Mouse (Mus musculus) stomach, postnatal 0 days (tissue): Measurements from ENCODE around the gene Map7. TPM values are rescaled to one million over a fixed set of nuclear protein-coding genes. Genes with fewer than 3 reads are reported as not detected.

ENCODE experiments used
- ATAC-seq: fragments of 200-750 bp; cut with Nextera tagmentation; 2 replicates; pipeline ENCODE4 v1.8.0; 2017; ENCODE audit not compliant: low FRiP score, low TSS enrichment
- DNase-seq: peaks from one replicate; pipeline ENCODE4 v3.0.0-alpha.2; 2016; ENCODE audit warnings: low spot score
- H3K27ac ChIP-seq: fragments of 300-500 bp; sonication (generic); replicated peaks from 2 replicates; pipeline ENCODE4 v1.5.1; 2014; ENCODE audit warnings: mild to moderate bottlenecking, control low read depth
- H3K27me3 ChIP-seq: fragments of 300-500 bp; sonication (generic); 2 replicates; pipeline ENCODE4 v1.6.1; 2014; ENCODE audit warnings: low read length; ENCODE audit not compliant: control insufficient read depth, insufficient read depth
- H3K36me3 ChIP-seq: fragments of 300-500 bp; sonication (generic); 2 replicates; pipeline ENCODE4 v1.6.1; 2014; ENCODE audit warnings: low read length, mixed read lengths; ENCODE audit not compliant: control insufficient read depth, insufficient read depth
- H3K4me1 ChIP-seq: fragments of 300-500 bp; sonication (generic); replicated peaks from 2 replicates; pipeline ENCODE4 v1.6.1; 2014; ENCODE audit warnings: antibody characterized with exemption; ENCODE audit not compliant: control insufficient read depth, insufficient read depth
- H3K4me2 ChIP-seq: fragments of 300-500 bp; sonication (generic); replicated peaks from 2 replicates; pipeline ENCODE4 v1.6.1; 2014; ENCODE audit warnings: low read depth, mild to moderate bottlenecking, control low read depth, moderate library complexity
- H3K4me3 ChIP-seq: fragments of 300-500 bp; sonication (generic); 2 replicates; pipeline ENCODE4 v1.5.1; 2014; ENCODE audit warnings: low read depth, low read length, control low read depth
- H3K9ac ChIP-seq: fragments of 300-500 bp; sonication (generic); 2 replicates; pipeline ENCODE4 v1.6.1; 2014; ENCODE audit warnings: mild to moderate bottlenecking, low read length, control low read depth, mixed read lengths
- H3K9me3 ChIP-seq: fragments of 300-500 bp; sonication (generic); 2 replicates; pipeline ENCODE4 v1.6.1; 2016; ENCODE audit warnings: low read length; ENCODE audit not compliant: control insufficient read depth
- CTCF ChIP-seq: IDR thresholded peaks from 2 replicates; pipeline ENCODE4 v1.5.1; 2016; ENCODE audit warnings: antibody characterized with exemption, low read depth, mild to moderate bottlenecking, moderate library complexity
- EP300 ChIP-seq: optimal IDR thresholded peaks from 2 replicates; pipeline ENCODE3; 2016; ENCODE audit warnings: antibody characterized with exemption
- WGBS: fragments of 180-500 bp; shearing (Covaris S2); extraction: QIAGEN DNeasy Blood & Tissue Kit; methylation state at CpG from one replicate; pipeline ENCODE4 v1.1.7; 2014; 5-methylcytosine and 5-hydroxymethylcytosine counted together
- polyA plus RNA-seq: library from polyadenylated mRNA; unstranded; fragments of >200 nt; fragmentation: Nextera tagmentation; extraction: Ambion mirVana; gene quantifications from 2 replicates; pipeline ENCODE4 v1.2.1, GENCODE M21; 2015

The Map7 gene
- polyA plus RNA-seq, 1 experiment from 2014 or later = 23.0 TPM

- no peaks in the 10 kb centered on the region for H3K36me3 ChIP-seq
- DNase-seq (no peak), ATAC-seq (no peak)
- no peak overlapping the region for H3K4me2 ChIP-seq
- H3K9me3 ChIP-seq = no peaks in the 10 kb centered on the region
- TF ChIP-seq CTCF = no peak
- TF ChIP-seq EP300 = no peak
- 0 out of 2 replicates have a peak, but pooled peaks cover 2% of the 10 kb centered on the region for H3K4me1 ChIP-seq
- H3K9ac ChIP-seq = no peak overlapping the region
- no peaks in the 10 kb centered on the region for H3K27me3 ChIP-seq
- WGBS = 82% methylated on average over 2 of the region's 2 CpGs
- H3K4me3 ChIP-seq = no peak overlapping the region
- H3K27ac ChIP-seq = no peak overlapping the region
Observed at GRCm38 (mm10) chr10:20185806-20186205, 37.5 kb downstream of the Map7 start.

- H3K4me1 ChIP-seq = no peaks in the 10 kb centered on the region
- peak; percentile 94 for ATAC-seq
- no peak overlapping the region for H3K9ac ChIP-seq
- H3K9me3 ChIP-seq = no peaks in the 10 kb centered on the region
- TF ChIP-seq EP300 (no peak), CTCF (0 out of 2 replicates have a peak, but pooled peaks have one; percentile 5)
- H3K27ac ChIP-seq = peak overlapping the region; percentile 78
- DNase-seq = peak; percentile 78
- H3K4me3 ChIP-seq = no peak overlapping the region
- H3K36me3 ChIP-seq = no peaks in the 10 kb centered on the region
- WGBS = 59% methylated on average over 5 of the region's 5 CpGs
- no peak overlapping the region for H3K4me2 ChIP-seq
- no peaks in the 10 kb centered on the region for H3K27me3 ChIP-seq
Observed at GRCm38 (mm10) chr10:20186800-20187273, 38.6 kb downstream of the Map7 start.

- H3K4me2 ChIP-seq = no peak overlapping the region
- H3K4me3 ChIP-seq = no peak overlapping the region
- no peaks in the 10 kb centered on the region for H3K4me1 ChIP-seq
- no peak for ATAC-seq
- no peaks in the 10 kb centered on the region for H3K27me3 ChIP-seq
- no peaks in the 10 kb centered on the region for H3K36me3 ChIP-seq
- H3K9ac ChIP-seq = no peak overlapping the region
- 71% methylated on average over 6 of the region's 6 CpGs for WGBS
- TF ChIP-seq EP300 = no peak
- TF ChIP-seq CTCF = no peak
- DNase-seq = no peak
- H3K9me3 ChIP-seq = no peaks in the 10 kb centered on the region
- 0 out of 2 replicates have a peak overlapping the region, but pooled peaks have one; percentile 35 for H3K27ac ChIP-seq
Observed at GRCm38 (mm10) chr10:20190139-20190747, 42.0 kb downstream of the Map7 start.

- H3K4me2 ChIP-seq = no peak overlapping the region
- whole genome bisulfite sequencing = 56% methylated on average over 13 of the region's 13 CpGs
- no peak overlapping the region for H3K27ac ChIP-seq
- no peak overlapping the region for H3K9ac ChIP-seq
- no peaks in the 10 kb centered on the region for H3K36me3 ChIP-seq
- no peaks in the 10 kb centered on the region for H3K9me3 ChIP-seq
- ATAC-seq (no peak), DNase-seq (no peak)
- no peak overlapping the region for H3K4me3 ChIP-seq
- H3K27me3 ChIP-seq = no peaks in the 10 kb centered on the region
- no peaks in the 10 kb centered on the region for H3K4me1 ChIP-seq
- no peak for TF ChIP-seq CTCF
- TF ChIP-seq EP300 = no peak
Observed at GRCm38 (mm10) chr10:20194847-20195540, 46.7 kb downstream of the Map7 start.

GRCm38 (mm10) chr10:20197039-20197438 lies 48.8 kb downstream of the Map7 start:
- WGBS = 60% methylated on average over 7 of the region's 7 CpGs
- no peaks in the 10 kb centered on the region for H3K27me3 ChIP-seq
- H3K9ac ChIP-seq = no peak overlapping the region
- DNase-seq = no peak
- no peak for ATAC-seq
- no peak overlapping the region for H3K27ac ChIP-seq
- H3K4me2 ChIP-seq = no peak overlapping the region
- H3K4me1 ChIP-seq = no peaks in the 10 kb centered on the region
- TF ChIP-seq CTCF = no peak
- no peak for TF ChIP-seq EP300
- no peaks in the 10 kb centered on the region for H3K9me3 ChIP-seq
- no peak overlapping the region for H3K4me3 ChIP-seq
- no peaks in the 10 kb centered on the region for H3K36me3 ChIP-seq
